Mouse (Mus musculus): Measurements from ENCODE around the gene Hist1h4k. TPM values are rescaled to one million over a fixed set of nuclear protein-coding genes. Genes with fewer than 3 reads are reported as not detected.
A peak's percentile ranks its signal among the peaks of the same experiment; 100 is the strongest.
"Not testable (repeated sequence)": the region's sequence is repeated elsewhere in the genome, so short reads cannot be mapped to it uniquely, and the experiment has no call there.

Hist1h4k gene
- polyA plus RNA-seq (2016; fragmentation: Nextera tagmentation; extraction: Ambion mirVana), result 2.8 and 4.2 TPM in 2 replicates

DNA sequence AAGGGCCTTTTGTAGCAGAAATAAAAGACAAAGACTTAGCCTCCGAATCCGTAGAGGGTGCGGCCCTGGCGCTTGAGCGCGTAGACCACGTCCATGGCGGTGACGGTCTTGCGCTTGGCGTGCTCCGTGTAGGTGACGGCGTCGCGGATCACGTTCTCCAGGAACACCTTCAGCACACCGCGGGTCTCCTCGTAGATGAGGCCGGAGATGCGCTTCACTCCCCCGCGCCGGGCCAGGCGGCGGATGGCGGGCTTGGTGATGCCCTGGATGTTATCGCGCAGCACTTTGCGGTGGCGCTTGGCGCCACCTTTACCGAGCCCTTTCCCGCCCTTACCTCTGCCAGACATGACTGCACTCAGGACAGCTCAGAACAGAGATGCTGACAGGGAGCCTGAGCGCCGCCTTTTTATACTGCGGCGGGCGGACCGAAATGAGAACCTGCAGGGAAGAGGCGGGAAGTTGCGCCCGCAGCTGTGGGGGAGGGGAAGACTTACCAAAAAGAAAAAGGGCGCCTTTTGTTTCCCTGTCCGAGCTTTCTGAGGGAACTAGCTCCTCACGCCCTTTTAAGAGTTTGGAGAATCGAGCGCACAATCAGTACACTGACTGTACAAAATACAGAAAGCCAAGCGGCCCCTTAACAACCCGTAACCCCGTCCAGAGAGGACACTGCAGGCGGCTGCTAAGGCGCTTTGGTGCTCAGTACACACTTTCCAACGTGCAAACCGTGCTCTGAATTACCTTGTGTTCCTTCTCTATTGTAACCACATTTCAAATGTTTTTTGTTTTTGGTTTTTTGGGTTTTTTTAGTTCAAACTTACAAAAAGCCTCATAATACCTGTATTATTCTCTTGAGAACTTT, at the start of gene Hist1h4k:
Gene Hist1h4k, minus strand, starts transcription at position 347 of the 859 bp plus-strand sequence.
- not testable (repeated sequence) for H3K9me3 ChIP-seq; H3K36me3 ChIP-seq; H3K27me3 ChIP-seq (ENCODE audit: insufficient read depth, poor library complexity, severe bottlenecking)
- DNase-seq (ENCODE audit: low spot score), result peak; percentile 94
- Histone ChIP-seq H3K27ac (peak within 1 kb of the TSS; percentile 95), H3K4me3 (peak within 1 kb of the TSS; percentile 65), H3K4me1 (replicated peaks) (peaks cover 57% of the 10 kb centered on the region)
- WGBS, result under 1% methylated on average over 52 of the region's 56 CpGs

DNA sequence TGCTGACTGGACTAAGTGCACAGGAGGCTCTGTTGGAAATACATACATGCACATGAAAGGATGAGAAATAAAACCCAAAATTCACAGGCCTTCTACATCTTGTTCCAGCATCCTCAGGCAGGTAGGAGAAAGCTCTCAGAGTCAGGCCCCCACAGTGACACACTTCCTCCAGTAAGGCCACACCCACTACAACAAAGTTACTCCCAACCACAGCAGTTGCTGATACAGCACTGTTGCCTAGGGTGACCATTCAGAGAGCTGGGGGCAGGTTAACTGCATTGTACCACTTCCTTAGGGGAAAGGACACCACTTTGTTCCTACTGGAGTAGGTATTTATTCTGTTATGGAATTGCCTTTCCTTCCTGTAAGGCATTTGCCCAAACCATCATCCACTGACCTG, 46.9 kb upstream of the Hist1h4k start:
- H3K4me1 ChIP-seq (replicated peaks); H3K27me3 ChIP-seq (ENCODE audit: insufficient read depth, poor library complexity, severe bottlenecking); H3K4me3 ChIP-seq; DNase-seq (ENCODE audit: low spot score); H3K36me3 ChIP-seq; H3K9me3 ChIP-seq; H3K27ac ChIP-seq: not testable (repeated sequence)

DNA sequence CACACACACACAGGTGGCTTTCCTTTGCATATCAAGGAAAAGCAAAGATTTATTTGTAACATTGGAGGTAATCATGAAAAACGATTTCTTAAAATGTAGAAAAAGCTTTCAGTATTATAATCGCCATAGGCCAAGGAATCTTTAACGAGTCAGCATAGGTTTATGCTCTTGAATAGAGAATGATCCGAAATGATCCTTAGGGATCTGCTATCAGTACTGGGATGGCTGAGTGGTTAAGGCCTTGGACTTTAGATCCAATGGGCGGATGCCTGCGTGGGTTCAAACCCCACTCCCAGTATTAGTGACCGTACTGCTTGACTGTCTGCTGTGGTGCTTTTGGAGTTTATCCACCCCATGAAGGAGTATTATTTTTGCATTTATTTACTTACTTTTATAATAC, 45.3 kb upstream of the Hist1h4k start:
- no peak overlapping the region for H3K4me3 ChIP-seq
- DNase-seq (ENCODE audit: low spot score), result no peak
- H3K27me3 ChIP-seq (ENCODE audit: insufficient read depth, poor library complexity, severe bottlenecking), result no peaks in the 10 kb centered on the region
- no peaks in the 10 kb centered on the region for H3K36me3 ChIP-seq
- H3K27ac ChIP-seq, result no peak overlapping the region
- 92% methylated on average over 7 of the region's 7 CpGs for WGBS
- peaks cover 6% of the 10 kb centered on the region for H3K4me1 ChIP-seq (replicated peaks)
- H3K9me3 ChIP-seq, result no peaks in the 10 kb centered on the region

DNA sequence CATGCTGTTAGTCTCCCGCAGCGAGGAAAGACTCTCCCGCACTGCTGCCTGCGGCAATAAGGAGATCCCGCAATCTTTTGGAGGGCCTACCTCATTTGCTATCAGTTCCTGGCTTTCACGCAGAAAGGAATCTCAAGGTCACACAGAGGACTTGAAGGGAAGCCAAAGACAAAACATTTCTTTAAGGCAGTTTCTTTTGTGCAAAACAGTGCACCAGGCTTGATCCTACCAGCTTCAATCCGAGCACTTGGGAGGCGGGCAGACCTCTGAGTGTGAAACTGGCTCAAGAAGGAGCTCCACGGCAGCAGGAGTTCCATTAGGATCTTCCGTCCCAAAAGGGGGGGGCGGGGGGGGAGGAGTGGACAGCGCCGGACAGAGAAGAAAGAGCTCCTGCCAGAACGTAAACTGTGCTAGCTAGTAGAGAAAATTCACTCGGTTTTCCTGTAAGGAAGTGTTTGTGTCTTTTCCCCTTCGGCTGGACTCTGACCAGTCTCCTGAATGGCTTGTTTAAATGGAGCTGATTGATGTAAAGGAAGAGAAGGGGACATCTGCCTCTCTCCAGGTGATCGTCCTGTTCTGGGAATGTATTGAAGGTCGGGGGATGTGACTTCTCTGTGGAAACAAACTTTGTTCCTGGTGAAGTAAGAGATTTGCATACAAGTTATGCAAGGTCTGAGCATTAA, 40.4 kb upstream of the Hist1h4k start:
- H3K4me3 ChIP-seq, result peak overlapping the region; percentile 39
- no peaks in the 10 kb centered on the region for H3K36me3 ChIP-seq
- no peaks in the 10 kb centered on the region for H3K9me3 ChIP-seq
- peak overlapping the region; percentile 78 for H3K27ac ChIP-seq
- DNase-seq (ENCODE audit: low spot score), result peak; percentile 40
- no peaks in the 10 kb centered on the region; the same call in 1 of the 2 replicates for H3K27me3 ChIP-seq (ENCODE audit: insufficient read depth, poor library complexity, severe bottlenecking)
- H3K4me1 ChIP-seq (replicated peaks), result peaks cover 35% of the 10 kb centered on the region
- 6% methylated on average over 18 of the region's 18 CpGs for WGBS

DNA sequence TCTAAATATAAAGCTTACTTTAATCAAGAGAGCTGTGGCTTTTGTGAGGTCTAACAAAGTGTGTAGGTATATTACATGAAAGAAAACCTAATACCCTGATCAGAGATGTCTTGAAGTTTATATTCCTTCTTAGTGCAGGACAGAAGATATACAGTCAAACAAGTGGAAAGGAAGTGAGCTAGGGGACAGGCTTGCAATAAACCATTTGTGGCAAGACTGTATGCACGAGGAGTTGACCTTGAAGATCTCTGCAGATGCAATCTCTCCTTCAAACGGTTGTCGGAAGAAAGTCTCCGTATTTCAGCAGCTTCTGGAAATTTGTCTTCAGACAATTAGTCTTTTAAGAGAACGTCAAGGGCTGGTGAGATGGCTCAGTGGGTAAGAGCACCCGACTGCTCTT, 39.6 kb upstream of the Hist1h4k start:
- 65% methylated on average over 6 of the region's 6 CpGs for WGBS
- Histone ChIP-seq H3K9me3 (no peaks in the 10 kb centered on the region), H3K36me3 (no peaks in the 10 kb centered on the region), H3K27me3 (ENCODE audit: insufficient read depth, poor library complexity, severe bottlenecking) (no peaks in the 10 kb centered on the region; the same call in 1 of the 2 replicates), H3K4me3 (no peak overlapping the region), H3K4me1 (replicated peaks) (peaks cover 39% of the 10 kb centered on the region), H3K27ac (no peak overlapping the region)
- no peak for DNase-seq (ENCODE audit: low spot score)

DNA sequence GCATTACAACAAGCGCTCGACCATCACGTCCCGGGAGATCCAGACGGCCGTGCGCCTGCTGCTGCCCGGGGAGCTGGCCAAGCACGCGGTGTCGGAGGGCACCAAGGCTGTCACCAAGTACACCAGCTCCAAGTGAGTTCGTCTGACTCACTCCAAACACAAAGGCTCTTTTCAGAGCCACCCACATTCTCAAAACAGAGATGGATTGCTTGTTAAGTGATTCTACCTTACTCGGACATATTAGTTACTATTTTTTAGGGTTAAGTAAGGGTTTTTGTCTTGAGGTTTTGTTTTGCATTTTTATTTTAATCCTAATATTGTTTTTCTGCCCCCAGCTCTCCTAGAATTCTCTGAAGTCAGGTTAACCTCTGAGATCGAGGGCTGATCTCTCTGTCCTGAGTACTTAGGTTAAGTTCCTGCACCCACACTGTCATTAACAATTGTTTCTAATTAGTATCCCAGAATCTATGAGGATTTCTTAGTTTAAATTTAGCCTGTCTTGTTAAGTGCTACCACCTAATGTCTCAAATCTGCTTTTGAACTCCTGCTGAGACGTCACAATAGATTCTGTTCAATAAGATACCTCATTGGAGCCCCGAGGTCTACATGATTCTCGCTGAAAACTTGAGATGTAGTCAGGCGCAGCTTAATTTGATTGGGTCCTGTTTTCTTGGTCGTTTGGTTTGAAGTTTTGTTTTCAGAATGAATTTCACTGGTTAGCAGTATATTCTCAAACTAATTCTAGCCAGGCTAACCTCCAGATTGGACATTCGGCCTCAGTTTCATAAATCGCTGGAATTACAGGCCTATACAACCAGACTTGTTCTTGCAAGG, 37.7 kb upstream of the Hist1h4k start:
- Histone ChIP-seq H3K27me3 (ENCODE audit: insufficient read depth, poor library complexity, severe bottlenecking) (no peaks in the 10 kb centered on the region; the same call in 1 of the 2 replicates), H3K9me3 (no peaks in the 10 kb centered on the region), H3K4me1 (replicated peaks) (peaks cover 48% of the 10 kb centered on the region), H3K4me3 (peak overlapping the region; percentile 45), H3K27ac (peak overlapping the region; percentile 88), H3K36me3 (no peaks in the 10 kb centered on the region)
- 13% methylated on average over 17 of the region's 21 CpGs for WGBS
- DNase-seq (ENCODE audit: low spot score), result no peak

DNA sequence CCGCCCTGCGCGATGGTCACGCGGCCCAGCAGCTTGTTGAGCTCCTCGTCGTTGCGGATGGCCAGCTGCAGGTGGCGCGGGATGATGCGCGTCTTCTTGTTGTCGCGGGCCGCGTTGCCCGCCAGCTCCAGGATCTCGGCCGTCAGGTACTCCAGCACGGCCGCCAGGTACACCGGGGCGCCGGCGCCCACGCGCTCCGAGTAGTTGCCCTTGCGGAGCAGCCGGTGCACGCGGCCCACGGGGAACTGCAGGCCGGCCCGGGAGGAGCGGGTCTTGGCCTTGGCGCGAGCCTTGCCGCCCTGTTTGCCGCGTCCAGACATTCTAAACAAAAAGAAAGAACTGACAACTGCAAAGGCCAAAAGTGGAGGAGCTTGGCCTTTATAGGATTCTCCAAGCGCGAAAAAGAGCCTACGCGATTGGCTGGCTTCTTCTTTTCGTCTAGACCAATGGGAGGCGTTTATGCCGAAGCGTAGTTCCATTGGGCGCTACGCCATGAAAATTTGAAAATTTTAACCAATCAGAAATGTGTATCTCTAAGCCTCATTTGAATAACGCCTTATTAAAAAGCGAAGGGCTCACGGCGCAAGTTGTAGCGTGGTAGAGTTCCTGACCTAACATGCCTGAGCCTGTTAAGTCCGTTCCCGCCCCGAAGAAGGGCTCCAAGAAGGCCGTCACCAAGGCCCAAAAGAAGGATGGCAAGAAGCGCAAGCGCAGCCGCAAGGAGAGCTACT, 36.8 kb upstream of the Hist1h4k start, which contains the start of the genes Hist1h2an and Hist1h2bp:
Gene Hist1h2an, minus strand, starts transcription at position 320 of the 731 bp plus-strand sequence.
Gene Hist1h2bp, plus strand, starts transcription at position 563 of the 731 bp plus-strand sequence.
- H3K9me3 ChIP-seq; H3K27me3 ChIP-seq (ENCODE audit: insufficient read depth, poor library complexity, severe bottlenecking); H3K36me3 ChIP-seq: not testable (repeated sequence)
- DNase-seq (ENCODE audit: low spot score), result peak; percentile 87
- Histone ChIP-seq H3K27ac (peak within 1 kb of the TSS; percentile 91), H3K4me1 (replicated peaks) (peaks cover 56% of the 10 kb centered on the region), H3K4me3 (peak within 1 kb of the TSS; percentile 51)
- under 1% methylated on average over 41 of the region's 63 CpGs for whole genome bisulfite sequencing

DNA sequence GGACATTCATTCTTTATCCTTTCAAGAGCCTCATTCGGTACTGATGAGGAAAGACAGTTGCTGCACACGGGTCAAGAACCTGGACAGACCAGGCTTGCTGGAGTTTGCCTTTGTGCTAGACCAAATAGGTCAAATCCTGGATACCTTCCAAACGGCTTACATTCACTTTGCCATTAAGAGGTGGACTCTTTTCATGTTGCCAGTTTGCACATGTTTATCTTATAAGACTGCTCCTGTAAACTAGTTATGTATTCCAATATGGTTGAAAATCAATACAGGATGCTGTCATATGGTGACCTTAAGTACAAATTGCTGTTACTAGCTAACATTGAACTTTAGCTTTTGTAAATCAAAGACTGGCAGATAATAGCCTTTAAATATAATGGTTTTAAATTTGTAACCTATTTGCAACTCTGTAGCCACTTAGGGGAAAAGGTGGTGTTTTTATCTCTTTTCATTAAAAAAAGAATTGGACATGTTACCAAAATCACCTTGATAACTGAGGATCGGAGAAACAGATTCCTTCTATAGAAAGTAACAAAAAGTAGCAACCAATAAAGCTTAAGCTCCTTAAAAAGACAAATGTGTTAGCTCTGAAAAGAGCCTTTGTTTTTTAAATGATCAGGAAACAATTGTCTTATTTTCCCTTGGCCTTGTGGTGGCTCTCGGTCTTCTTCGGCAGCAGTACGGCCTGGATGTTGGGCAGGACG, 36.0 kb upstream of the Hist1h4k start:
- Histone ChIP-seq H3K27ac (peak overlapping the region; percentile 91), H3K4me1 (replicated peaks) (peaks cover 57% of the 10 kb centered on the region), H3K36me3 (no peaks in the 10 kb centered on the region), H3K9me3 (no peaks in the 10 kb centered on the region), H3K27me3 (ENCODE audit: insufficient read depth, poor library complexity, severe bottlenecking) (no peaks in the 10 kb centered on the region; the same call in 1 of the 2 replicates), H3K4me3 (peak overlapping the region; percentile 51)
- 6% methylated on average over 8 of the region's 8 CpGs for WGBS
- DNase-seq (ENCODE audit: low spot score), result peak; percentile 29

DNA sequence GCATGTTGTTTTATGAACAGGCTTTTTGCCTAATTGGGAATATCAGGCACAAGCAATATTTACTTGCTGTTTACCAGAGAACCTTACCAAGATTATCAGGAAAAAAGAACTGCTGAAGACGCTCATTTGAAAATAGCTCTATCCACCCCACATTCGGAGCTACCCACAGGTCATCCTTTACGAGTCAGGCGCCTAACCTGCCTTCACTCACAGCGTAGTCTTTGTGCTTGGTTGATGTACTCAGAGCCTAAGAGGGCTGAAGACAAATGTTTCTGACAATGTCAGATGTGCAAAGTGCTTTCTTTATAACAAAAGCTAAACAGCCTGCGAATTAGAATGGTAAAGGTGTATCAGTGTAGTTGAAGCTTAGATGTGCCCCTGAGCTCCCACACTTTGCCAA, 34.0 kb upstream of the Hist1h4k start:
- H3K9me3 ChIP-seq, result no peaks in the 10 kb centered on the region
- H3K27ac ChIP-seq, result peak overlapping the region; percentile 95
- peak overlapping the region; percentile 58 for H3K4me3 ChIP-seq
- H3K36me3 ChIP-seq, result no peaks in the 10 kb centered on the region
- no peak for DNase-seq (ENCODE audit: low spot score)
- peaks cover 65% of the 10 kb centered on the region for H3K4me1 ChIP-seq (replicated peaks)
- H3K27me3 ChIP-seq (ENCODE audit: insufficient read depth, poor library complexity, severe bottlenecking), result no peaks in the 10 kb centered on the region
- 22% methylated on average over 6 of the region's 6 CpGs for WGBS

DNA sequence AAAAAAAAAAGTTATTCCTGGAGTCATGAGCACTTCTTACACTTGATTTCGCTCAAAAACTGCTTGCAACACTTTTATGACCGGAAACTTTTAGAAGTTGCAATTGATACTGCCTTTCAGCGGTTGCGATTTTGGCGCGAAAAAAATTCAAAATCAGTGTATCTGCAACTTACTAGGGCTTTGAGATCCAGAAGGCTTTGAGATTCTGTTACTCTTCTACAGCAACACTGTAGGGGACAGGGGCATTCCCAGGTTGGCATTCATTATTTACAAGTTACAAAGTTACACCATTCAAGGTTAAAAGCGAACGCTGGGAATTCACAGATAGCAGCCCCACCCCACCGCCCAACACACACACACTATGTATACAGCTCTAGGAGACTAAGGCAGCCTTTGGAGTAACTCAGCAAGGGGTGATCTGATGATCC, 33.4 kb upstream of the Hist1h4k start:
- peak; percentile 60 for DNase-seq (ENCODE audit: low spot score)
- no peaks in the 10 kb centered on the region for H3K9me3 ChIP-seq
- H3K36me3 ChIP-seq, result no peaks in the 10 kb centered on the region
- H3K4me1 ChIP-seq (replicated peaks), result peaks cover 59% of the 10 kb centered on the region
- H3K4me3 ChIP-seq, result peak overlapping the region; percentile 58
- H3K27me3 ChIP-seq (ENCODE audit: insufficient read depth, poor library complexity, severe bottlenecking), result no peaks in the 10 kb centered on the region
- peak overlapping the region; percentile 95 for H3K27ac ChIP-seq
- 1% methylated on average over 9 of the region's 9 CpGs for WGBS

DNA sequence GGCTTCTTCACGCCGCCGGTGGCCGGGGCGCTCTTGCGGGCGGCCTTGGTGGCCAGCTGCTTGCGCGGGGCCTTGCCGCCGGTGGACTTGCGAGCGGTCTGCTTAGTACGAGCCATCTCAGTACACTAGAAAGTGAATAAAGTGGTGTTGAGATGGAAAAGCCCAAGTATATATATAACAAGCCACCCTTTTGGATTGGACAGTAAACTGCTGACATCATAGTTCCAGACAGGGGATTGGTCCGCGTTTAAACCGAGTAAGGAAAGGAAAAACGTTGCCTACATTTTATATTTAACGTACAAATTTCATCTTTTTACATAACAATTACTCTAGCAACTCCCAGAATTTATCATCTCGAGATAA, 32.9 kb upstream of the Hist1h4k start, which contains the start of gene Hist1h3i:
Gene Hist1h3i, minus strand, starts transcription at position 116 of the 363 bp plus-strand sequence.
- under 1% methylated on average over 17 of the region's 20 CpGs for WGBS
- peak within 1 kb of the TSS; percentile 97 for H3K27ac ChIP-seq
- H3K36me3 ChIP-seq, result no peaks in the 10 kb centered on the region
- no peaks in the 10 kb centered on the region for H3K9me3 ChIP-seq
- peak; percentile 57 for DNase-seq (ENCODE audit: low spot score)
- H3K4me1 ChIP-seq (replicated peaks), result peaks cover 58% of the 10 kb centered on the region
- peak within 1 kb of the TSS; percentile 58 for H3K4me3 ChIP-seq
- no peaks in the 10 kb centered on the region for H3K27me3 ChIP-seq (ENCODE audit: insufficient read depth, poor library complexity, severe bottlenecking)

Data from hindbrain, embryonic 10.5 days (tissue).